Mouse (Mus musculus) kidney, postnatal 4 days (tissue): ENCODE measurements around the gene Sgk2.
"Not testable (repeated sequence)": the region's sequence is repeated elsewhere in the genome, so short reads cannot be mapped to it uniquely, and the experiment has no call there.

Experiments
- DNase-seq, 2 experiments: peaks; one replicate each; pipeline ENCODE4 v3.0.0; 2021; ENCODE audit warnings: mixed read lengths in 2 of 2

Gene Sgk2

DNA sequence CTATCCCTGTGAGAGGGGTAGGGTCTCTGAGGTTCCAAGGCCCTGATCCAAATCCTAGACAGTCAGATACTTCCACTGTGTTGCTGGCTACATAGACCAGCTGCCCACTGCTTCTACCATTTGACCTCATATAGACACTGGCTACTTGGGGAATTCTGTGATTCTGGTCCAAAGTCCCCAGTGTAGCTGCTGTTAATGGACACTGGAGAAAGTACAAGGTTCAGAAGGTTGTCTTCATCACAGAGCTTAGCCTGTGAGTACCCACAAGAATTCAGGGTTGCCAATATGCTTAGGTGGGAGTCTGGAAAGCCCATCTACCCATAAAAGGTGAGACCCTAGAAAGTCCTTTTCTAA lies 4.9 kb downstream of the Sgk2 start:
- DNase-seq = no peak

DNA sequence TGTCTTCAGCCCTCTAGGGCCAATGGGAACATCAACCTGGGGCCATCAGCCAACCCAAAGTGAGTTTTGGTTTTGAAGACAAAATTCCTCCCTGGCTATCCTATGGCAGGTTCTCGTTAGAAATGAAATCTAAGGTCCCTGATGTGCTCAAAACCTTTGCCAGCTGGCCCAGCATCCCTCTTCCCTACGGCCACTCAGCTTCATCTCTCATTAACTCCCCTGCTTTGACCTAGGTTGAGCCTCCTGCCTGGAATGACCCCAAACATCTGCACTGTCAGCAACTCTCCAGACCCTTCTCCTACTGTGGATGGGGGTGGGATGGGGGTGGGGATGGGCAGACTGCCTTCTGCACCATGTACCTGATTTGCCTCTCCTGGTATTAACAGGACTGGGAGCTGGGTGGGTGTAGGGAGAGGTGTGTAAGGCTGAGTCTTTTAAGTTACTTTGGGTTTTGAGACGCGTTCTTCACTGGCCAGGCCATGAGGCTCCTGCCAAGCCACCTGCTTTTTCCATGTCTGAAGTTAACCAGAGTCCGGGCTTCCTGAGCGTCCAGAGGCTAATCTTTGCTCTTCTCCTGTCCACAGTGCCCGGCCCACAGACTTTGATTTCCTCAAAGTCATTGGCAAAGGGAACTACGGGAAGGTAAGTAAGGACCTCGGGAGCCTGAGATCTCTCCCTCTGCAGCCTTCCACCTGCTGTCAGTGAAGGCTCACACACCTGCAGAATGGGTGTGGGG lies 6.9 kb downstream of the Sgk2 start:
- no peak for DNase-seq

DNA sequence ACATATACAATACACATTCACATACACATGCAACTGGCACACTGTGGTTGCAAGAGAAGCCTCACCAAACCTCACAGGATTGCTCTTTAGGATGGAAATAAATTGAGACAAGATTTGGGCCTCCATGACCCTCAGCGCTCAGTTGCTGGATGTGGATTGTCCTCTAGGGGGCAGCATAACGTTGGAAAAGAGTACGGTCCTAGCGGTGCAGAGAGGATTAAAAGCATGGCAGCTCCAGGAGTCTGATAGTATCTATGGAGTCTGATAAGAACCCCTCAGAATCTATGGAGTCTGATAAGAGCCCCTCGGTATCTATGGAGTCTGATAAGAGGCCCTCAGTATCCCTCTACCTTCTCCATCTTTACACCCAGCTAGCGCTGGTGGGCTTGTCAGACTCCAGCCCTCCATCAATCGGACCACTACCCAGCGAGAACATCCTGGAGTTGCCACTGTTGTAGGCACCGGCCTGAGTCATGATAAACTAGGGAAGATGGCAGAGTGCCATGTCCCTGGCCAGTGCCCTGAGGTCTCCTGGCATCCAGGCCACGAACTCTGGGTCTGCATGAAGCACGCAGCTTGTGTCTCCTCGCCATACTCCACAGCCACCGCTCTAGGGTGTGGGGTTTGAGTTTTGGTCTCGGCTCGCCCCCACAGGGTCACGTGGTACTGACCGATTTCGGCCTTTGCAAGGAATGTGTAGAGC lies 11.5 kb downstream of the Sgk2 start:
- DNase-seq = peak; percentile 77 to 79

DNA sequence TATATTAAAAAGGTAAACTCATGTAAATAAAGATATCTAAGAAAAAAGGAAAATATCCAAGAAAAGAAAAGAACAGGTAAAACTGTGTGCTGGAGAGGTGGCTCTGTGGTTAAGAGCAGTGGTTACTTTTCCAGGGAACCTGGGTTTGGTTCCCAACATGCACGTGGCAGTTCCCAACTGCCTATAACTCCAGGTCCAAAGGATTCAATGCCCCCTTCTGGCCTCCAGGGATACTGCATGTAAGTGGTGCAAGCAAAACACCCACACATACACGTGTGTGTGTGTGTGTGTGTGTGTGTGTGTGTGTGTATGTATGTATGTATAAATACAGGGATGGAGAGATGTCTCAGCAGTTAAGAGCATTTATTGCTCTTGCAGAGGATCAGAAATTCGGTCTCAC lies 12.6 kb downstream of the Sgk2 start:
- DNase-seq = peak; percentile 71 to 76

DNA sequence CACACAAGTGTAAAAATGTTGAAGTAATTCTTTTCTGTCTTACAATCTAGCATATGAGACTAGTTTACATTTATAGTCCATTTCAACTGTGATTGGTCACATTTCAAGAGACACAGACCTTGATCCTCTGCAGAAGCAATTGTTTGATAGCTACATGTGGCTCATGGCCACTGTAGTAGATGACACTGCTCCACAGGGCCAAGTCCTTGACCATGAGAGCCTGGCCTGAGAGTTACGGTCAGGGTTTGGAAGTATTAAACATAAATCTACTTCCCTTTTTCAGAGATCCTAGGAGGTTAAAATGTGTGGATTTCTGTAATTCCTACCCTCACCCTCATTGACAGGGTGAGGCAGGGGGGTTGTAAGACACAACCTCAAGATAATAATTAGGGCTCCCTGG lies 13.9 kb downstream of the Sgk2 start:
- no peak for DNase-seq

DNA sequence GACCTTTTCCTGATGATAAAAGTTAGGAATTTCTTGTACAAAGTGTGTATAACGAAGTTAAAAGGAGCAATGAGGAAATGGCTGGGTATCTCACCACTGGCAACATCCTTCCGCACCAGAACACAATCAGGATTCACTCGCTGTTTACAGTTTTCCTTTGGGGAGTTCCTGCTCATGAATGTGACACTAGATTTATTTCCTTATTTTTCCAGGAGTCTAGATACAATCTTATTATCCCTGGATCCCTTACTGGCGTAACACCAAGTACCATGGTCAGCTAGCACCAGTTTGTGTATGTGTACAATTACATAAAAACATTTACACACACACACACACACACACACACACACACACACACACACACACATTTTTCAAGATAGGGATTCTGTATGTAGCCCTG lies 20.2 kb downstream of the Sgk2 start:
- DNase-seq = no peak

DNA sequence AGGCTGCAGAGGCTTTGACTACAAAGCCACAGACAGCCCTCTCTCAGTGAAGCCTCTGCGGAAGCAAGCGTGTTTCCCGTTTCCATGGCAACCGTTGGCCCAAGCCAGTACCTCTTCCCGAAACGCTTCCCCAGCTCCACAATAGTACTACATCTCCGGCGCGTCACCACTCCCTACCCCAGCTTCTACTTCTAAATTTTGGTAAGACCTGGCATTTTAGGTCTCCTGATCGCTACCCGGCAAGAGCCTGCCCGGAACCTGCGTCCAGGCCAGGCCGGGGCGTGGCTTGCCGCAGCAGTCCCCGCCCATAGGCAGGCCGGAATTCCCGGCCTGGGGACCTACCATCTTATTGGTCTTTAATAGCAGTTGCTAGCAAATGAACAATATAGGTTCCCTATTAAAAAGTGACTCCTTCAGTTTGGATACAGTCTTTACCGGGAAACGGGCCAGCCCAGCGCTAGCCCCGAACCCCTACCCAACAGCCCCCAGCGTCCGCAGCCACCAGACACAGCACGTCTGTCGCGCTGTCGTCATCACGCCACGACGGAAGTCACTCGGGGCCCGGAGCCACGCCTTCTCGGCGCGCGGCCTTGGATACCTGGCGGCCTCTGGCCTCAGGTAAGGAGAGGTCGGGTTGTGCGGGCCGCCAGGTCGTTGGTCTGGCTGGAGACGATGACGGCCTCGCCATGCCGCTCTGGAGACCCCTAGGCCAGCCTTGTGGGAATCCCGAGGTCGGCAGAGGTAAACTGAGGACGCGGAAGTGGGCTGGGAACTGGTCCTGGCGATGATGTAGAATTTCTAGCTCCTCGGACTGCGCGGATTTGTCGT lies 30.0 kb downstream of the Sgk2 start, which contains the start of gene Ift52:
Gene Ift52, plus strand, starts transcription at position 439 of the 828 bp plus-strand sequence.
- peak; percentile 96 for DNase-seq

DNA sequence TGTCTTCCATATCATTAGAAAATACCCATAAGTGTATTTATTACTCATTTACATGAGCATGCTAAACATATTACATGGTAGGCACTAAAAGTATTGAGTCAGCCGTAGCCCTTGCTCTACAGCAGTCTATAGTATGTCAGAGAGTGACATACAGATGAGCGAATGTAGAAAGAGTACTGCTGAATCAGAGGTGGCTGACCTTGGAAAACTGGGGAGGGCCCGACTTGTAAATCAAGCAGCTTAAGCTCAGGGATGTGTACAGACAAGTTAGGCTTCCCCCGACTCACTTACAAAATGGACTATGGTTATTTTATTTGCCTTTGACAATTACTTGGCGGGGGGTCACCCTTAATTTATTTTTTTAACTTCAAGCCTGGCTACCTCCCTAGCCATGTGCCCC lies 44.2 kb downstream of the Sgk2 start:
- no peak for DNase-seq

DNA sequence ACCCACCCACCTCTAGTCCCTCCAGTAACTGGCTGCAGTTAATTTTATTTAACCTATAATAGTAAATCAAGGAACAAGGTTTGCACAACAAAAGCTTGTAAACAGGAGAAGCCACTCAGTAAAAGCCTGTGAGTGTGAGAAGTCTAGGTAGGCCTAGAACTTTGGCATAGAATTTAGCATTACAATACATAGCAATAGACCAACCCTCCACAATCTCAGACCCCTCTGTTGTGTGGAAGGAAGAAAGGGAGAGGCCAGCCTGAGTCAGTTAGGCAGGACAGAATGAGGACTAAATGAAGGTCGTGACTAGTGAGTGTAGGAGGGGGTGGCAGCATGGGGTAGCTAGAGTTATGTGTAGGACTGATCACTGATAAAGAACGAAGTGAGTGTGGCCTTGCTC lies 44.6 kb downstream of the Sgk2 start:
- DNase-seq = no peak

DNA sequence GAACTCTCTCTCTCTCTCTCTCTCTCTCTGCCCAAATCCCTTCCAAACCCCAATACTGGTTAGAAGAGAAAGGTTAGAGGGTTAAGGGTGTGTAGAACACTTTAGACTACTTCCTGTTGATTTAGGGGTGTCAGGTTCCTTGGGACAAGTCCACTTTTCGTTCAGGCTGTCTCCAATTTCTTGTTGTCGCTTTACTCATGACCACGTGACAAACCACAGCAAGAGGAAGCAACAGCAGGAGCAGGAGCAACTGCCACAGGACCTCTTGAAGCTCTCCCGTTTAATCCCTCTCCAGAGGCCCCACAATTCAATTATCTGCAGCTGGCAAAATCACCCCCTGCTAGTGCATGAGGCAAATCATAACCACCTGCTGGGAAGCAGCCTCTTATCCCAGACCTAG lies 45.5 kb downstream of the Sgk2 start:
- DNase-seq = no peak

DNA sequence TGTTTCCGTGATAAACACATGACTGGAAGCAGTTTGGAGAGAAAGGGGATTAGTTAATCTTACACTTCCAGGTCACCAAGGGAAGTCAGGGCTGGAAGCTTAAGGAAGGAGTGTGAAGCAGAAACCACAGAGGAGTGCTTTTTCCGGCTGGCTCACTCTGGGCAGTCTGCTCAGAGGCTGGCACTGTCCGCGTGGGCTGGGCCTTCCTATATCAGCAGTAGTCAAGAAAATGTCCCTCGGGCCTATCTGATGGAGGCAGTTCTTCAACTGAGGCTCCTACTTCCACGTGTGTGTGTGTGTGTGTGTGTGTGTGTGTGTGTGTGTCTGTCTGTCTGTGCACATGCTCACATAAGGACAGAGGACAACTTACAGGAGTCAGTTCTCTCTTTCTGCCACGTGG lies 52.8 kb downstream of the Sgk2 start:
- no peak for DNase-seq

DNA sequence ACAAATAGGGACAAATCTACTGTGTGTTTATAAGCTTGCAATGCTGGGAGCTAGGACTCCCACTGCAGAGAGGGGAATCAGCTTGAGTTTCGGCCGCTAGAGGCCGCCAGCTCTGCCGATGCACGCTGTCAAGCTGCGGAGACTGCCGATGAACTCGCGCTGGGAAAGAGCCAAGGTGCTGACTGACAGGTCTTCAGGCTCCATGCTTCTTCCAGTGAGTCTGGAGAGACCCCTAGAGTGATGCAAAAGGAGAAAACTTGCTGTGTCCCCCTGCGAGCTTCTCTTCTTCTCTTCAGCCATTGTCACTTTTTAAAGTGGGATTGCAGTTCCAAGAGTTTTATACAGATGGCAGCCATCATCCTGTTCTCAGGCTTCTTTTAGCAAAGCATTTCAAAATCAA lies 61.0 kb downstream of the Sgk2 start:
- peak; percentile 86 to 88 for DNase-seq

DNA sequence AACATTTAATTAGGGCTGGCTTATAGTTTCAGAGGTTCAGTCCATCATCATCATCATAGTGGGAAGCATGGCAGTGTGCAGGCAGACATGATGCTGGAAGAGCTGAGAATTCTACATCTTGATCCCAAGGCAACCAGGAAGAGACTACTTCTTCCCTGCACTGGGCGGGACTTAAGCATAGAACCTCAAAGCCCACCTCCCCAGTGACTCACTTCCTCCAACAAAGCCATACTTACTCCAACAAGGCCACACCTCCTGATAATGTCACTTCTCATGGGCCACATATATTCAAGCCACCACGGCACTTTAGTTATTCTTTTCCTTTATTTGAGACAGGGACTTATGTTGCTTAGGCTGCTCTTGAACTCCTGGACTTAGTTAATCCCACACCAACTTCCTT lies 62.0 kb downstream of the Sgk2 start:
- DNase-seq = no peak

DNA sequence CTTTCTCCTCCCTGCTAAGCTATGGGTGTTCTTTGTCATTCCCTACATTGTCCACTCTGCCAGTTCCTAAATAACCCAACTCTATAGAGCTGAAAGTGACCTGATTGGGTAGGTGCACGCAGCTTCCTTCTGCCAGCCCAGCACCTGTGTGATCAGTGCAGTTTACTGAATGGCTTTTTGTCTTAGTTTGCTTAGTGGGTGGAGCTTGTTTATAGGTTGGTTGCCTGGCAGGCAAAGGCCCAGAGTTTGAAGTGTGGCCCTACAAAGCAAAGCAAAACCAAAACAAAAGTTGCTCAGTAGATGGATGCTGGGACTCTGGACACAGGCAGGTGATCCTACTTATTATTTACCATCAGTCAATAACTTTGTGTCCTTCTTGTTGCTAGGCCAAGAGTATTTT lies 64.6 kb downstream of the Sgk2 start:
- no peak for DNase-seq

DNA sequence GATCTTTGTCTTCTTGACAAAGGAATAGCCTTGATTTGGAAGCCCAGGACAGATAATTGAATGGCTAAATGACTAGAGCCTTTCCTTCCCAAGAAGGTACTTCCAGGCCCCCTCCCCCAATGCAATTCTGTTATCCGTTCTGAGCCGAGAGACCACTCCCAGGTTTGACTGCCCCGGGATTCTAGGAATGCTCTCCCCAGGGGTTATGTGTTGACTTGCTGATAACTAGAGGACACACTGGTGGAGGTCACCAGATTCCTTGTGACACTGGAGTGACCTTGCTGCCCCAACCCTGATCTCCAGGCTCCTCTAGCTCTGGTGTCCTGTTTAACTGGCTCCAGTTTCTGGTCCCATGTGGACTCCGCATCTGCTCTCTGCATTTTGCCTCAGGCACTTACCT lies 65.0 kb downstream of the Sgk2 start:
- DNase-seq = no peak

DNA sequence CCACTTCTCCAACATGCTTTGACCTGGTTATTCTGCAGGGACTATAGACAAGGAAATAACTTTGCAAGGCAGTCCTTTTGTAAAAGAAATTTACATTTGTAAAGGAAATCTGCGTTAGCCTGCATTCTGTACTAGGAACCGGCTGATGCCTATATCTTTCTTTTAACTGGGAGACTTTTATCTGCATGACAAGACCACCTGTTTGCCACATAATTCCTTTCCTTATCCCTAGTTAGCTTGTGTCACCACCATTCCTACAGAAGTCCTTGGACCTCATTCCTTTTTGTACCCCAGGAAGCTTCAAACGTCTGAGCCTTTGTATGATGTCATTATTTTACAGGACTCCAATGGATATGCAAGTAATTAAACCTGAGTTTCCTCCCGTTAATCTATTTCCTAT lies 65.7 kb downstream of the Sgk2 start:
- no peak for DNase-seq

DNA sequence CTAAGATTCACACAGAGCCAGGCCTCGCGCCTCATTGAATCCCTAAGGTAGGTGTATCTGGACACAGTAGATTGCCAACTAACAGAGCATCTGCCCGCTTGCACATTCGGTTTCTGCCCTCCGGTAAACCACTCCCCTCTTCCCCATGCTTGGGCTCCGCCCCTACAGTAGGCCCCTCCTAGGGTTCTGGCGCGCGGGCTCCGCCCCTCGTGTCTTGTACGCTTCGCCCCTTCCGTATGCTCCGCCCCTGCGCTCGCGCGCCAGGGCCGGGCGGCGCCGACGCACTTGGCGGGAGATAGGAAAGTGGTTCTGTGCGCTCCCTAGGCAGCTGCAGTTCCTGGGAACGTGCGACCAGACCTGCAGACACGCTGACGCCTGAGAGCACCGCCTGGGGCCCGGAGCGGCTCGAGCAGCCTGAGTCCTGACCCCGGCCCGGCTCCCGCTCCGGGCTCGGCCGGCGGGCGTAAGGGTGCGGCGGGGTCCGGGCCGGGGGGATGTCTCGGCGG lies 67.3 kb downstream of the Sgk2 start, which contains the start of gene Mybl2:
Gene Mybl2, plus strand, starts transcription at position 353 of the 506 bp plus-strand sequence.
- DNase-seq = peak; percentile 94 to 96

DNA sequence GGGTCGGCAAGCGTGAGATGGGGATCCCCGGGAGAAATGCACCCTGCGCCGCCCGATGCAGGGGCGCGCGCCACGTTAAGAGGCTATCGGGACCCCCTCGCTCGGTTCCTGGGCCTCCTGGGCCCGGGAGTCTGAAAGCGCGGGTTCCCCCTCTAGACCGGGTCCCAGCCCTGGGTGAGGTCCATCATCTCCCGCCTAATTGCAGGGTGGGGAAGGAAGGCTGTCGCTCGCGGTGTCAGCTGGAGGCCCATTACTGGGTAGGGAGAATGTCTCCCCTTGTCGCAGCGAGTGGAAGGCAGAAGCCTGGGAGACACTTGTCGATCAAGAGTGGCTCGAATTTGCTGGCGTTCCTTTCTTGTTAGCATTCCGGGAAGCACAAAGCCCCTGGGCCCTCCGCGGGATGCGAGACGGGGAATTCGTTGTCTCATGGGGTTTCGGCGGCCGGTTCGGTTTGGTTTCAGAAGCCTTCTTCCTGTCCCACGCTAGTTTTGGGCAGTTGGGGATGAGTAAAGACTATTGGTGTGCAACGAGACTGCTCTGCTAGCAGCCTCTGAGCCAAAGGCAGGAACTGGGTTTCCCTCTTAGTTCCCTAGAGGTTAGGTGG lies 67.9 kb downstream of the Sgk2 start:
- peak in 1 of 2 experiments; percentile 13 for DNase-seq

DNA sequence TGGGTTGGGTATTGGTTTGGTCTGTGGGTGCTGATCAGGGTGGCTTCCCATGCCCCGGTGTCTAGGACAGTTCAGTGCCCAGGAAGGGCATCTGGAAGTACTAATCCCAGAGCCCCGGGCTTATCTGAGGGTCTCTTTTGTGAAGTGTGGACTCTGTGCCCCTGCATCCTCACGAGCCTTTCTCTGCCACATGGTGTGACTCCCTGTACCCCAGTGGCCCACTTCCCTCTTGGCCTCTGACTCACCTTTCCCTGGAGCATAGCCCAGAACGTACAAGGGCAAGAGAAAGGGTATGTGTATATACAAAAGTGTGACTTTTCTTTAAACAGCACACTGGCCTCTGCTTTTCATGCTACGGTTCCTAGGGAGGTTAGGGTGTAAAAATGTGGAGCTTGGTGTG lies 68.6 kb downstream of the Sgk2 start:
- no peak for DNase-seq

DNA sequence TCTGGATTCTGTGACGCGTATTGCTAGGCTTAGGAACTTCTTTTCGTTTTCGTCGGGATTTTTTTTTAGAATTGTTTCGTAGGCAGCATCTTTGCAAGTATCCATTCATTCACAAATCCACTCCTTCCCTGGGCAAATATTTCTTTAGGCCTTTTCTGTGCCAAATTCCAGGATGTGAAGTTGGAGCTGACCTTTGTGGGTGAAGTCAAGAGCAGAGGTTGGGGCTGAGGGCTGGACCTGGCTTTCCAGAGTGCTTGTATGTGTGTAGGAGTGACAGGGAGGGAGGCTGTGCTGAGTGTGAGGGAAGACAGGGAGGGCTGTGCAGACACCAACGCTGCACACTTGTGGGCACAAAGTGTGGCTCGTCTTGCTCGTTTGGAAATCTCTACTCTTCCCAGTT lies 69.5 kb downstream of the Sgk2 start:
- DNase-seq = no peak

DNA sequence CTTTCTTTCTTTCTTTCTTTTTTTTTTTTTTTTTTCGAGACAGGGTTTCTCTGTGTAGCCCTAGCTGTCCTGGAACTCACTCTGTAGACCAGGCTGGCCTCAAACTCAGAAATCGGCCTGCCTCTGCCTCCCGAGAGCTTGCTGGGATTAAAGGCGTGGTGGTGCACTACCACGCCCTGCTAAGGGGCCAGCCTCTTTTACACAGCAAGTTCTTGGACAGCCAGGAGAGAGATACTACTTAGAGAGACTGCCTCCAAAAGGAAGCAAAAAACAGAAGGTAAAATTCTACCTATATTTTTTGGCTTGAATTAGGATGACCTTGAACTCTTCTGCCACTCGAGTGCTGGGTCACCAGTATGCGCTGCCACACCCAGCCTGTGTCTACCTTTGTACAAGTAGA lies 71.9 kb downstream of the Sgk2 start:
- not testable (repeated sequence) for DNase-seq

DNA sequence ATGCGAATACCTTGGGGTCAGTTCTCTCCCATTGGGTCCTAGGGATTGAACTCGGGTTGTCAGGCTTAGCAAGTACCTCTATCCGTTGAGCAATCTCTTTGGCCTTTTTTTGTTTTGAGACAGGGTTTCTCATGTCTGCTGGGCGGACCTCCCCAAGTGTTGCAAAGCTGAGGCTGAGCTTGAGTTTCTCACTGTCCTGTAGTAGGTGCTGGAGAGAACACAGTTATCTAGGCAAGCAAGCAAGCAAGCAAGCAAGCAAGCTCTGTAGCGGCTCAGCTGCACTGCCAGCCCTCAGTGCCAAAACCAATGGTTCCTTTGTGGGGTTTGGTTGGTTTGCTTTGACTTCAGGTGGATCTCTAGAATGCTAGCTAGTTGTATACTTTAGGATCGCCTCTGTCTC lies 73.5 kb downstream of the Sgk2 start:
- DNase-seq = no peak
